Mouse (Mus musculus): Measurements from ENCODE around the gene Mfng. TPM values are rescaled to one million over a fixed set of nuclear protein-coding genes. Genes with fewer than 3 reads are reported as not detected.

Gene Mfng
- polyA plus RNA-seq, 1 experiment from 2014 or later, result 7.2 TPM

DNA sequence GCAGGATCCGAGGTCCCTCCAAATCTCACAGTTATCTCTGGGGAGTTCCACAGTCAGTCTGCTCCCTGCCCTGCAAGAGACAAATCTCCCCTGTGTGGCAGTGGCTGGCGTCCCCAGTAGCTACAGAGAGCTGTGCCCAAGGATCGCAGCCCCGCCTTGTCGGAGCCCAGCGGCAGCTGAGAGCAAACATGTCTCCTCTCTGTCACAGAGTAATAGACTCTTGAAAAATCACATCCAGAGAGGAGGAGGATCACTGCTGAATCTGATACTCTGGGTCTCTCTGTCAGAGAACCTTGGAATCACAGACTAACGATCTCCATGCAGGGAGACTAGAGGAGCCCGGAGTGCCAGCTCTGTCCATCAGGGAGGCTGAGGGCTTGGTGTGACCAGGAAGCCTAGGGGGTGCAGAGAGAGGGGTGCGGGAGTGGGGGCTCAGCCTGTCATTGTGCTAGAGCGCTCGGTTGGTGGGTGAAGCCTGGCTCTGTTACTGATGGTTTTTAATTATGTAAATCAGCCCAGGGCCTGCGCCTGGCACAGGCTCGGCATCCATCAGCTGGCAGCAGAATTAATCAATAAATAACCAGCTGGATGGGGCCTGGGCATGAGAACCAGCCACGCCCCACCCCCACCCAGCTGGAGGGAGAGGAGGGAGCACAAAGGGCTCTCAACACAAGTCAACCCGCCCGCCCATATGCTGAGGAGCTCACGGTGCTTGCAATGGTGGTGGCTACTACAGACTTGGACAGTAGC is 37.7 kb downstream of the Mfng start:
- 37% methylated on average over 17 of the region's 17 CpGs for WGBS (ENCODE audit: insufficient replicate concordance)
- Histone ChIP-seq H3K4me3 (replicated peaks) (no peak overlapping the region), H3K9me3 (replicated peaks) (no peaks in the 10 kb centered on the region), H3K4me1 (replicated peaks) (no peaks in the 10 kb centered on the region), H3K4me2 (no peak overlapping the region), H3K9ac (no peak overlapping the region), H3K27me3 (peaks cover 23% of the 10 kb centered on the region), H3K27ac (no peak overlapping the region), H3K36me3 (no peaks in the 10 kb centered on the region)
- ATAC-seq (ENCODE audit: low read depth), result no peak
- DNase-seq, result no peak

DNA sequence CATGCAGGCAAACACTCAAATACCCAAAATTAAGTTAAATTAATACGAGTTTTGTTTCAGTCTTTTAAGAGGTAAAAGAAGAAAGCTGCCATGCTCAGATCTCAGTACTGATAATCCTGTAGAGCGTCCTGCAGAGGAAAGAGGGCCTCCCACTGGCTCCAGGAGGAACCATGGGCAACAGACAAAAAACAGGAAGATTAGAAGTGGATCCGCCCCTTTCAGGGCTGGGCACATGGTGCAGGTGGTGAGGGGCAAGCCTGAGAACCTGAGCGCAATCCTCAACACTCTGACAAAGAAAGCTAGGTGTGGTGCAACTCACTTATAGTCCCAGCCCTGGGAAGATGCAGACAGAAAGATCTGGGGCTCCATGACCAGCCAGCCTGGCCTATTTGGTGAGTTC is 41.4 kb downstream of the Mfng start:
- H3K4me1 ChIP-seq (replicated peaks), result no peaks in the 10 kb centered on the region
- no peak overlapping the region for H3K4me2 ChIP-seq
- no peak overlapping the region for H3K9ac ChIP-seq
- WGBS (ENCODE audit: insufficient replicate concordance), result 38% methylated on average over 4 of the region's 4 CpGs
- no peak overlapping the region for H3K27ac ChIP-seq
- H3K9me3 ChIP-seq (replicated peaks), result no peaks in the 10 kb centered on the region
- ATAC-seq (ENCODE audit: low read depth) (no peak), DNase-seq (no peak)
- no peak overlapping the region for H3K4me3 ChIP-seq (replicated peaks)
- peaks cover 15% of the 10 kb centered on the region for H3K27me3 ChIP-seq
- H3K36me3 ChIP-seq, result no peaks in the 10 kb centered on the region

DNA sequence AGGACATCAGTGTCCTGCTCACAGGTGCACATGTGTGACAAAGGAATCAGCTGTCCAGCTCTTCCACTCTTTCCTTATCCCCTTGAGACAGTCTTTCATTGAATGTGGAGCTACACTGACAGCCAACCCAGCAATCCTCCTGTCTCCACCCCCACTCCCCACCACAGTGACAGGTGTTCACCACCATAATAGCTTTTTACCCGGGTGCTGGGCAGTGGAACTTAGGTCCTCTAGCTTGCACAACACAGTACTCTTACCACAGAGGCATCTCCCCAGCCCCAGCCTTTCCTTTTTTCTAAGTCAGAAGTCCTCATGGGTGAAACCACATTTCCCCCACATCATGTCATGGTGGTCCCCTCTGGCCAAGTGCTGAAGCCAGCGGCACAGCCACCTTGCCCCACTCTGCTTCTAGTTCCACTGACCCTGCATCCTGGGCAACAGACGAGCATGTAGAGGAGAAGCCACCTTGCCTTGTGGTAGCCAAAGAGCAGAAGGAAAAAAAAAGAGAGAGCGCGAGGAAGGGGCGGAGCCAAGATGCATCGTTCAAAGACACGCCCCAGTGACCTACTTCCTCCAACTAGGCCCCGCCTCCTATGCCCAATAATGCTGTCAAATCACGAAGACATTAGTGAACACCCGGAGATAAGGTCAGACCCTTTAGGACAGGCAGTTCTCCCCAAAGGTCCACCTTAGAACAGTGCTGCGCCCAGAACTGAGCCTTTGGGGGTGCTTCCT is 42.8 kb downstream of the Mfng start:
- no peak for DNase-seq
- Histone ChIP-seq H3K27me3 (peaks cover 9% of the 10 kb centered on the region; the same call in 1 of the 2 replicates), H3K4me1 (replicated peaks) (no peaks in the 10 kb centered on the region), H3K27ac (no peak overlapping the region), H3K9ac (no peak overlapping the region), H3K4me2 (no peak overlapping the region), H3K4me3 (replicated peaks) (no peak overlapping the region), H3K9me3 (replicated peaks) (no peaks in the 10 kb centered on the region), H3K36me3 (no peaks in the 10 kb centered on the region)
- WGBS (ENCODE audit: insufficient replicate concordance), result 51% methylated on average over 12 of the region's 12 CpGs
- no peak for ATAC-seq (ENCODE audit: low read depth)

DNA sequence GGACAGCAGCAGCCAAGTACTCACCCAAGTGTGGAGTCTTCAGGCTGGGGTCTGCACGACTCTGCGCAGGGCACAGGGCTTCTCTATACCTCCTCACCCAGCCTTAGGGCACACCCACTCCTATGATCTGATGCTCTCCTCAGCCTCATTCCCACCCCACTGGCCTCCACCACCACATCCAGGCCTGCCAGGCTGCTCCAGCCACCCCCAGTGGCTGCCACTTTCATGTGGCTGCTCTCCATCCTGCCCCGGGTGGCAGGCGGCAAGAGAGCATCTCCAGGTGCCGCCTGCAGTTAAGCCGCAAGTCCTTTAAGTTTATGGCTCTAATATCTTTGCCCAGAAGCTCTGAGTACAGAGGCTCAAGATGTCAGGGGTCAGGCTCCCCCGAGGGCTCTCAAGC is 46.6 kb downstream of the Mfng start:
- Histone ChIP-seq H3K27me3 (peaks cover 35% of the 10 kb centered on the region), H3K27ac (no peak overlapping the region), H3K36me3 (no peaks in the 10 kb centered on the region), H3K9me3 (replicated peaks) (no peaks in the 10 kb centered on the region), H3K4me3 (replicated peaks) (no peak overlapping the region), H3K9ac (no peak overlapping the region), H3K4me2 (no peak overlapping the region), H3K4me1 (replicated peaks) (no peaks in the 10 kb centered on the region)
- ATAC-seq (ENCODE audit: low read depth), result no peak
- DNase-seq, result no peak
- WGBS (ENCODE audit: insufficient replicate concordance), result 53% methylated on average over 7 of the region's 7 CpGs

DNA sequence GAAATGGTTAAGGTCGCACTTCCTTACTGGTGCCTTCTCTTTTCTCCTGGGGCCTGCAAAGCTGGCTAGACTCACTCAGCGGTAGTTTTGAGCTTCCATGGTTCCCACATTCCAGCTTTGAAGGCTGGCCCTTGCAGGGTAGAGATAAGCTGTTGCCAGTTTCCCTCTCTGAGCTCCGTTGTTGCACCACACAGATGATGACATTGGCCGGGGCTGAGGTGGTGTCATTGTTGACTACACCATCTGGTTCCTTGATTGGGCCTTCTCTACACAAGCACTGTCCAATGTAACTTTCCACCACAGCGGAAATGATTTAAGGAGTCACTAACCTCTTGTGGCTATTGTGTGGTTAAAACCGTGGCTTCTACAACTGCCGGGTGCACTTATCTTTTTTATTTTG is 52.7 kb downstream of the Mfng start:
- ATAC-seq (ENCODE audit: low read depth) (no peak), DNase-seq (no peak)
- Histone ChIP-seq H3K27me3 (peaks cover 86% of the 10 kb centered on the region), H3K4me3 (replicated peaks) (no peak overlapping the region), H3K4me1 (replicated peaks) (no peaks in the 10 kb centered on the region), H3K27ac (no peak overlapping the region), H3K9me3 (replicated peaks) (no peaks in the 10 kb centered on the region), H3K4me2 (no peak overlapping the region), H3K36me3 (no peaks in the 10 kb centered on the region), H3K9ac (no peak overlapping the region)
- WGBS (ENCODE audit: insufficient replicate concordance), result 20% methylated on average over 7 of the region's 7 CpGs

DNA sequence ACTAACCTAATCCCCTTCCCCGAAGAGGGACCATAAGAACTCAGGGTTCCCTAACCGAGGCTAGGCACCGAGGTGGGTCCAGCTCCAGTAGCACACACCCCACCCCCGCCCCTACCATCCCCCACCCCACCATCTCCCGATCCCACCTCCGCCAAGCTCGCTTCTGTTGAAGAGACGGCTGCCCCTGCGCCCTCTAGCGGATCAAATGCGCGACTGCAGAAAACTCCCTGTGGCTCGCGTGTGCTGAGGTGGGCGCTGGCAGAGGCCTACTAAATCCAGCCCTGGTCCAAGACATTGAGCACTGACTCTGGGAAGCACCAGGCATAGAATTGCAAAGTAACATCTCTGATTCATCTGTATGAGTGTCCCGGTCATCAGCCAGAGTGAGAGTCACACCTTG is 53.2 kb downstream of the Mfng start:
- peaks cover 90% of the 10 kb centered on the region for H3K27me3 ChIP-seq
- DNase-seq, result no peak
- no peak overlapping the region for H3K4me3 ChIP-seq (replicated peaks)
- H3K27ac ChIP-seq, result no peak overlapping the region
- no peaks in the 10 kb centered on the region for H3K9me3 ChIP-seq (replicated peaks)
- ATAC-seq (ENCODE audit: low read depth), result no peak
- WGBS (ENCODE audit: insufficient replicate concordance), result 2% methylated on average over 16 of the region's 16 CpGs
- H3K4me2 ChIP-seq, result no peak overlapping the region
- H3K36me3 ChIP-seq, result no peaks in the 10 kb centered on the region
- H3K4me1 ChIP-seq (replicated peaks), result no peaks in the 10 kb centered on the region
- no peak overlapping the region for H3K9ac ChIP-seq

DNA sequence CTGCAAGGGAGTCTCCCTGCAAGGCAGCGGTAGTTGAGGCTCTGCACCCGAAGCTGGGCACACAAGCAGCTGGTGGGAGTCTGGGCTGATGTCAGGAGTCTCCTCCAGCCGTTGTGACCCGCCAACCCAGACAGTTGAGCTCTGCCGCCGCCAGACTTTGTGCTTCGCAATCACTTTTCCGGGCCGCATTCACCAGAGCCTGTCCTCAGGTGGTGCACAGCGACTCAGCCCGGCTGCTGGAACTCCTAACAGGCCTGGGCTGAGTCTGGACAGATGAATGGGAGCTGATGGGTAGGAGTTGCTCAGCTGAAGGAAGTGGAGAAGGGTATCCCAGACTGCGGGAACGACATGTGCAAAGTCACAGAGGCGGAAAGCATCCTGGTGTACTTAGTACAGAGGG is 53.9 kb downstream of the Mfng start:
- Histone ChIP-seq H3K4me3 (replicated peaks) (no peak overlapping the region), H3K27me3 (peaks cover 95% of the 10 kb centered on the region), H3K4me1 (replicated peaks) (no peaks in the 10 kb centered on the region), H3K9ac (no peak overlapping the region), H3K27ac (no peak overlapping the region), H3K36me3 (no peaks in the 10 kb centered on the region), H3K4me2 (no peak overlapping the region), H3K9me3 (replicated peaks) (no peaks in the 10 kb centered on the region)
- ATAC-seq (ENCODE audit: low read depth) (no peak), DNase-seq (no peak)
- 10% methylated on average over 14 of the region's 14 CpGs for WGBS (ENCODE audit: insufficient replicate concordance)

DNA sequence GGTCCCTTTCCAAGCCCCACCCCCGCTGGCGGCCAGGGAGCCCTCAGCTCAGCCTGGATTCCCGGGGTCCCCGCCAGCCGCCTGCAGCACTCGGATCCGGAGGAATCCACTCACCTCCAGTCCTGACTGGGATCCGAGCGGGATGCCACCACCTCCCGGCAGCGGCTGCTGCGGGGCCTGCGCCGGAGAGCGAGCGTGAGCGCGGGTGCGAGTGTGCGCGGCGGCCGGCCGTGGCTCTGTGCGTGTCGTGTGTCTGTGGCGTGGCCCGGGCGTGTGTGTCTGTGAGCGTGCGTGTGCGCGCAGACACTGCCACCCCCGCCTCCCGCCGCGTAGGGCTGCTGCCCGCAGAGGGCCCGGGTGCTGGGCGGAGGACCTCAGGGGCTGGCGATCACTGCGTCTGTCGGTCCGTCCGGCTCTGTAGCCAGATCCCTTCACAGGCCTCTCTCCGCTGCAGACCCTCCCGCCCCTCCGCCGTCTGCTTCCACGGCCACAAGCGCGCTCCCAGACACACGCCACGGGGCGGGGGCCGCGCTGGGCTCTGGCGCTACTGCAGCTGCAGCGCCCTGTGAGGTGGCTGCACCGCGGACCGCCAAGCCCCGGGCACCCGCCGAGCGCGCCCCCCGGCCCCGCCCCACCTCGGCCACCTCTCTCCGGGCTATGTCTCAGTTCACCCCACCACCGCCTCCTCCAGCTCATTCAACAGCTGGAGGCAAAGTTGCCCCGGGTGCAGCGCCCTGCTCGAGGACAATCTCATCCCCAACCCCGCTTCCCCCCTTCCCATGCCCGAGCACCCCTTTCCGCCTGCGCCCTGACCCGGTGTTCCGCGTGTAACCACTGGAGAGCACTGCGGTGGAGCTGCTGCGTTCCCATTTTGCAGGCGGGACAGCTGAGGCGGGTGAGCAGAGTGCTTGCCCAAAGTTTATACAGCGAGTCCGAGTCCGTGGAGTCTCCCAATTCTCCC is 54.7 kb downstream of the Mfng start, which contains the start of gene Elfn2:
Elfn2 (minus strand) TSS at position 482 of the 961 bp plus-strand sequence.
- H3K27me3 ChIP-seq, result peaks cover 96% of the 10 kb centered on the region
- no peak for ATAC-seq (ENCODE audit: low read depth)
- peak within 1 kb of the TSS; percentile 41 for H3K4me2 ChIP-seq
- WGBS (ENCODE audit: insufficient replicate concordance), result 3% methylated on average over 88 of the region's 89 CpGs
- H3K9ac ChIP-seq, result no peak within 1 kb of the TSS
- no peak for DNase-seq
- no peaks in the 10 kb centered on the region for H3K36me3 ChIP-seq
- no peaks in the 10 kb centered on the region for H3K4me1 ChIP-seq (replicated peaks)
- no peak within 1 kb of the TSS for H3K27ac ChIP-seq
- no peaks in the 10 kb centered on the region for H3K9me3 ChIP-seq (replicated peaks)
- H3K4me3 ChIP-seq (replicated peaks), result peak within 1 kb of the TSS; percentile 21

DNA sequence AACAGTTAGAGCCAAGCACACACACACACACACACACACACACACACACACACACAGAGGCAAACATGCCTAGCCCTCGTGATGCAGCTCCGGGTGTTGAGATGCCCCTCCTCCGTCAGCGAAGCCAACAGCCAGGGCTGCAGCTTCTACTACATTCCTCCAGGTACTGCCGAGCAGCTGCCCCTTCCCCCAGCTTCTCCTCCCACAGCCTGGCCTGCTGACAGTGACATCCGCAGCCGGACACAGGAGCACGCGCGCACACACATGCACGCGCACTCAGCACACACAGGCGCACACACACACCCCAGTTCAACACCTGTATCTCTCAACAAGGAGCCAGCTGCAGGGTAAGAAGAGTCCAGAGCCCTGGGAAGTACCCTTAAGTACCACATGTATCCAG is 56.3 kb downstream of the Mfng start:
- Histone ChIP-seq H3K9ac (no peak overlapping the region), H3K27me3 (peaks cover 96% of the 10 kb centered on the region), H3K4me1 (replicated peaks) (no peaks in the 10 kb centered on the region), H3K4me3 (replicated peaks) (no peak overlapping the region), H3K4me2 (no peak overlapping the region), H3K27ac (no peak overlapping the region), H3K9me3 (replicated peaks) (no peaks in the 10 kb centered on the region), H3K36me3 (no peaks in the 10 kb centered on the region)
- DNase-seq, result no peak
- ATAC-seq (ENCODE audit: low read depth), result no peak
- 49% methylated on average over 13 of the region's 13 CpGs for WGBS (ENCODE audit: insufficient replicate concordance)

DNA sequence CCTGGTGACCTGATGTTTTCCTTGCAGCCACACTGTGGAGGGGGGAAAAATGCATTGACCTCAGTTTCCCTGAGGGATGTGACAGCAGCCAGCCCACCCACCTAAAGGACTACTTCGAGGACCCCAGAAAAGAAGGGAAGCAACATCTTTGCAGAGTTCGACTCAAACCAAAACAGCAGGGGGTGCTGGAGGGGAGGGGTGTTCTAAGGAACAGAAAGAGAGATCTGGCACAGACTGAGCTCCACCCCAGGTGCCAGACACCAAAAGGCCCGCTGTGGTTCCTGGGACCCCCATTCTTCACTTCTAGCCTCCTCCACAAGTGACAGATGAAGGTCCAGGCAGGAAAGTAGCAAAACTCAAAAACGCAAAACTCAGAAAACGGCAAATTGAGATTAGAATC is 57.4 kb downstream of the Mfng start:
- no peak overlapping the region for H3K4me3 ChIP-seq (replicated peaks)
- peaks cover 100% of the 10 kb centered on the region for H3K27me3 ChIP-seq

DNA sequence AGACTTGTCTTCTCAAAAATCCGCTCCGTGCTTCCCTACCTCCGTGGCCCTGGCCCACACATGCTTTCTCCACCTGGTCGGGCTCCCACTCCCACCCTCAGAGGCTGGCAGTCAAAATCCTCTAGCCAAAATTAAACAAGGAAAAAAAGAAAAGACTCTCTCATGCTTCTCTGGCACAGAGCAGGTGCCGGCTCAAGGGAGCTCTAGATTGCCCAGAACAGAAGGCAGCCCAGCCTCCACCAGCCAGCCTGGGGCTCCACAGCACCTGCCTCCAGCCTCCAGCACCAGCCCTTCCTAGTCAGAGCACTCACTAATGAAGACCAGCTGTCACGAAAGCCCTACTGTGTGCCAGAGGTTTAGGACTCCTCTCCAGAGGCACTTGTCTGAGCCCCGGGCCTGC is 59.5 kb downstream of the Mfng start:
- 65% methylated on average over 7 of the region's 7 CpGs for WGBS (ENCODE audit: insufficient replicate concordance)
- H3K36me3 ChIP-seq, result no peaks in the 10 kb centered on the region
- ATAC-seq (ENCODE audit: low read depth) (no peak), DNase-seq (no peak)
- H3K9me3 ChIP-seq (replicated peaks), result no peaks in the 10 kb centered on the region
- H3K27ac ChIP-seq, result no peak overlapping the region
- peaks cover 91% of the 10 kb centered on the region for H3K27me3 ChIP-seq
- no peak overlapping the region for H3K4me2 ChIP-seq
- no peak overlapping the region for H3K9ac ChIP-seq
- no peak overlapping the region for H3K4me3 ChIP-seq (replicated peaks)
- no peaks in the 10 kb centered on the region for H3K4me1 ChIP-seq (replicated peaks)

More for the DNA sequence above, 57.4 kb downstream of the Mfng start:
- no peaks in the 10 kb centered on the region for H3K36me3 ChIP-seq
- no peak overlapping the region for H3K9ac ChIP-seq
- ATAC-seq (ENCODE audit: low read depth) (no peak), DNase-seq (no peak)
- no peak overlapping the region for H3K4me2 ChIP-seq
- H3K27ac ChIP-seq, result no peak overlapping the region
- no peaks in the 10 kb centered on the region for H3K9me3 ChIP-seq (replicated peaks)
- H3K4me1 ChIP-seq (replicated peaks), result no peaks in the 10 kb centered on the region
- 25% methylated on average over 5 of the region's 5 CpGs for WGBS (ENCODE audit: insufficient replicate concordance)
